Comparison of ENCODE assay signal across 35 mouse cellular contexts in genomic region chr5:27878356-27878755, GRCm38 (mm10). TPM values are rescaled to one million over a fixed set of nuclear protein-coding genes. Genes with fewer than 3 reads are reported as not detected.
"Had no signal": no experiment of that assay in that cellular context is flagged by ENCODE, and none has a peak within 500 bp of the region (broad histone marks: within the 10 kb centered on the region; RNA-seq: fewer than 3 reads in every experiment).

No protein-coding gene starts in this region.

- H3K9ac ChIP-seq: embryonic facial prominence, embryonic 12.5 days; embryonic facial prominence, embryonic 13.5 days; embryonic facial prominence, embryonic 15.5 days; forebrain, embryonic 12.5 days; forebrain, embryonic 13.5 days; forebrain, embryonic 15.5 days; forebrain, postnatal 0 days had no signal

- ATAC-seq: forebrain, embryonic 13.5 days; forebrain, embryonic 14.5 days; forebrain, embryonic 15.5 days; forebrain, embryonic 16.5 days; forebrain, postnatal 0 days had no signal

- H3K4me2 ChIP-seq: embryonic facial prominence, embryonic 12.5 days; embryonic facial prominence, embryonic 13.5 days; embryonic facial prominence, embryonic 15.5 days; forebrain, embryonic 12.5 days; forebrain, embryonic 13.5 days; forebrain, embryonic 15.5 days had no signal

- H3K4me3 ChIP-seq: embryonic facial prominence, embryonic 10.5 days; embryonic facial prominence, embryonic 12.5 days; embryonic facial prominence, embryonic 13.5 days; embryonic facial prominence, embryonic 15.5 days; erythroblast, embryonic 14.5 days; forebrain, embryonic 10.5 days; forebrain, embryonic 12.5 days; forebrain, embryonic 13.5 days; forebrain, embryonic 15.5 days; gastrocnemius, adult 2 months had no signal

- H3K9me3 ChIP-seq: embryonic facial prominence, embryonic 10.5 days; embryonic facial prominence, embryonic 12.5 days; embryonic facial prominence, embryonic 13.5 days; embryonic facial prominence, embryonic 15.5 days; forebrain, embryonic 10.5 days; forebrain, embryonic 12.5 days; forebrain, embryonic 13.5 days; forebrain, embryonic 15.5 days had no signal

- H3K36me3 ChIP-seq: embryonic facial prominence, embryonic 10.5 days; embryonic facial prominence, embryonic 12.5 days; embryonic facial prominence, embryonic 13.5 days; embryonic facial prominence, embryonic 15.5 days; forebrain, embryonic 10.5 days; forebrain, embryonic 12.5 days; forebrain, embryonic 15.5 days had no signal

- H3K27me3 ChIP-seq: embryonic facial prominence, embryonic 12.5 days; embryonic facial prominence, embryonic 13.5 days; embryonic facial prominence, embryonic 15.5 days; forebrain, embryonic 12.5 days; forebrain, embryonic 13.5 days; forebrain, embryonic 15.5 days had no signal

- H3K4me1 ChIP-seq: embryonic facial prominence, embryonic 12.5 days; forebrain, embryonic 10.5 days had no signal

- DNase-seq: cerebellum, adult 2 months; cerebellum, adult 8-10 months; cerebellum, adult 9-10 months; cerebellum, adult 9-11 months; cerebellum, postnatal 10 days; cerebellum, postnatal 14 days; cerebellum, postnatal 25 days; cerebellum, postnatal 36 days; embryo, embryonic 11 days; forebrain, postnatal 0 days; gastrocnemius, adult 2 months; gastrocnemius, postnatal 10 days; gastrocnemius, postnatal 14 days; gastrocnemius, postnatal 25 days; gastrocnemius, postnatal 36 days; heart, adult 18-20 months had no signal

- H3K27ac ChIP-seq: embryonic facial prominence, embryonic 10.5 days; embryonic facial prominence, embryonic 12.5 days; embryonic facial prominence, embryonic 13.5 days; embryonic facial prominence, embryonic 15.5 days; forebrain, embryonic 10.5 days; forebrain, embryonic 12.5 days; forebrain, embryonic 13.5 days; forebrain, embryonic 15.5 days; gastrocnemius, adult 2 months had no signal

RNA-seq across cellular contexts. Expression of gene Htr5a, which starts 36.4 kb away (rescaled TPM):
- total RNA-seq: common myeloid progenitor, adult 5-6 weeks; gastrocnemius, adult 18-20 months; gastrocnemius, adult 2 months; gastrocnemius, adult 8-10 months; gastrocnemius, postnatal 14 days; gastrocnemius, postnatal 25 days; gastrocnemius, postnatal 36 days; gastrocnemius, postnatal 4 days; heart, adult 18-20 months; heart, adult 8-10 months had no signal
- polyA plus RNA-seq: embryonic facial prominence, embryonic 10.5 days; embryonic facial prominence, embryonic 11.5 days; embryonic facial prominence, embryonic 13.5 days; embryonic facial prominence, embryonic 15.5 days; erythroblast, embryonic 14.5 days; forebrain, embryonic 10.5 days; forebrain, embryonic 11.5 days; gonadal fat pad, adult 2 months had no signal
